Mouse (Mus musculus) bone marrow, adult 2 months (tissue): Measurements from ENCODE around the gene Sbno1.

Source experiments
- CTCF ChIP-seq: fragments of 200-500 bp; IDR thresholded peaks from 2 replicates; pipeline ENCODE4 v1.5.1; 2011; ENCODE audit warnings: low read length, control low read depth; ENCODE audit not compliant: control insufficient read depth, insufficient read depth
- POLR2A ChIP-seq: fragments of 200-500 bp; IDR thresholded peaks from 2 replicates; pipeline ENCODE4 v1.6.1; 2011; ENCODE audit warnings: low read depth, mild to moderate bottlenecking, control low read depth, low read length, borderline replicate concordance; ENCODE audit not compliant: control insufficient read depth

GRCm38 (mm10) chr5:124355425-124355959 lies 70.3 kb downstream of the Sbno1 start:
- TF ChIP-seq POLR2A (no peak), CTCF (no peak)
